Mouse (Mus musculus): Measurements from ENCODE around the gene Tmco4. TPM values are rescaled to one million over a fixed set of nuclear protein-coding genes. Genes with fewer than 3 reads are reported as not detected.
A peak's percentile ranks its signal among the peaks of the same experiment; 100 is the strongest.

Gene Tmco4
- not detected in 2 replicates for polyA plus RNA-seq (2012; ENCODE audit: insufficient read depth, insufficient read length, low replicate concordance, missing spikeins)

DNA sequence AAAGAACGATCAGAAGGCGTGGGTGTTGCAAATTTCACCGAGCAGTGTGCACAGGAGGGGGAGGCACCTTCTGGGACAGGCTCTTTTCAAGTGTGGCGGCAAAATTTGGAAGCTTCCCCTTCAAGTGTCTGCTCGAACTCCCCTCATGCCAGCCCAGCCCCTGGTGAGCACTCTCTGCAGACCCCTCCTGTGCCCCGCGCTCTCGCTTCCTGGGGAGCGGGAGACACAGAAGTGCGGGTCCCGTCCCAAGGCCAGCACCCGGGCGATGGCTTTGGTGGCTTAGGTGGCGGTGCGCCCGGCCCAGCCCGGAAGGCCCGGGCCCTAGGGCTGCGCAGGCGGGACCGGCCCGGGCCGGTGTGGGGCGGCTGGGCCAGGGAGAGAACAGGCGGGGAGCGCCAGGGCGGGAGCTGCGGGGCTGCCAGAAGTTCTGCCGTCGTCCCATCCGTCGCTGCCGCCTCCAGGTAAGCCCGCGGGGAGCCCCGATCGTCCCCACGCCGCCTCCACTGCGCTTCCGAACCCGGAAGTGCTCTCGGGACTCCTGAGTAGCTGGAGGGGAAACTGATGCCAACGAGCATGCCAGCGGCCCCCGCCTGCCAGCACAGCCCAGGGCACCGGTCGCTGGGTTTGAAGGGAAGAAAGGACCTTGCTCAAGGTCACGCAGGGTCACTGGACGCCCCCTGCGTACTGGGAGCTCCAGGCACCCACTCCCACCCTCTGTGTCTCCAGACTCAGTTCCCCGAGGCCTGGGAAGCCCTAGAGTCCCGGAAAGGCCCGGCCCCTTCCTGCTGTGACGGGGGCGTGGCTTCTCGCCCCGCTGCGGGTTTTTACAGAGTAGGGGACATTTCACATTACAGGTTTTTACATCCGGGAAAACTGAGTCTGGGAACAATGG is at the start of gene Tmco4:
TSS of gene Tmco4 (plus strand) at position 62 of the 892 bp plus-strand sequence.
- no peak for TF ChIP-seq CTCF (IDR thresholded peaks at IDR 0.05; ENCODE audit: insufficient read depth, low read depth, low read length)
- 0 out of 2 replicates have a peak, but pooled peaks have one; percentile 15 for TF ChIP-seq POLR2A (IDR thresholded peaks at IDR 0.05; ENCODE audit: insufficient read depth, low read depth, low read length)
- Histone ChIP-seq H3K27ac (ENCODE audit: insufficient read depth, low read depth, low read length) (no peak within 1 kb of the TSS), H3K4me1 (ENCODE audit: control insufficient read depth, insufficient read depth, low read length) (peaks cover 19% of the 10 kb centered on the region), H3K4me3 (ENCODE audit: insufficient read depth, low read depth, low read length) (peak within 1 kb of the TSS; percentile 53)
- 4% methylated on average over 60 of the region's 60 CpGs for WGBS

DNA sequence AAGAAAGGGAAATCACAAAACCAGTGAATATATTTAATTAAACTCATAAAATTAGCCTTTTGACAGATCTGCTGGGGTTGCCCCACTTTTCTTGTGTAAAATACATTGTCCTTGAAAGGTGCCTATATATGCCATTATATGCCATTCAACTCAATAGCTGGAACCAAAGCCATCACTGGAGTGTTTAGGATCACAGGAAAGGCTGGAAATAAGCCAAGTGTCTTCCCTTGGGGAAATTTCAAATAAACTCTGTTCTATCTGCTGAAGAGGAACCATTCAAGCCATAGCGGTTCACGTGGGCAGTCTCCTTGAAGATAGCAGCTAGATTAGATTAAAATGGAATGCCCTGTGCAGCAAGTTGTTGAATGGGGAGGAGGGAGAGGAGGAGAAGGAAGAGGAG is 47.1 kb upstream of the Tmco4 start:
- H3K27ac ChIP-seq (ENCODE audit: insufficient read depth, low read depth, low read length) = no peak overlapping the region
- 65% methylated on average over 2 of the region's 2 CpGs for WGBS
- H3K4me1 ChIP-seq (ENCODE audit: control insufficient read depth, insufficient read depth, low read length) = no peaks in the 10 kb centered on the region
- no peak for TF ChIP-seq CTCF (IDR thresholded peaks at IDR 0.05; ENCODE audit: insufficient read depth, low read depth, low read length)
- no peak for TF ChIP-seq POLR2A (IDR thresholded peaks at IDR 0.05; ENCODE audit: insufficient read depth, low read depth, low read length)
- no peak overlapping the region for H3K4me3 ChIP-seq (ENCODE audit: insufficient read depth, low read depth, low read length)

DNA sequence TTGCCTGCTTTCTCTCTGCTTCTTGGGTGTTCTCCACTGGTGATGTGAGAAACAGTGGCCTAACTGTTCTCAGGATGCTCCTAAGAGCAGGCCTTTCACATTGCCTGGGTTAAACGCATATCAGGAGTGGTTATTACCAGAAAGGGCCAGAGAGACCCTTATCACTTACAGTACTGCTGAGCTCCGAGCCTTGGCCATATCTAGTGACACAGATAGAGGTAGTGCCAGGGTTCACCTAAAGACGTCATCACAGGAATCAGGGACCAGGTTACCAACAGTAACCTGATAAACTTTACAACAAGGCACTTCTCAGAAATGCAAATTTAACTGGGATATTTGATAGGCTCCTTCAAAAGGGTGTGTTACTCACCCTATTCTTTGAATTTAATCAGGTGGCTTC is 38.8 kb upstream of the Tmco4 start:
- Histone ChIP-seq H3K27ac (ENCODE audit: insufficient read depth, low read depth, low read length) (no peak overlapping the region), H3K4me3 (ENCODE audit: insufficient read depth, low read depth, low read length) (no peak overlapping the region), H3K4me1 (ENCODE audit: control insufficient read depth, insufficient read depth, low read length) (no peaks in the 10 kb centered on the region)
- WGBS = 80% methylated on average over 3 of the region's 3 CpGs
- TF ChIP-seq CTCF (IDR thresholded peaks at IDR 0.05; ENCODE audit: insufficient read depth, low read depth, low read length) = no peak
- no peak for TF ChIP-seq POLR2A (IDR thresholded peaks at IDR 0.05; ENCODE audit: insufficient read depth, low read depth, low read length)

DNA sequence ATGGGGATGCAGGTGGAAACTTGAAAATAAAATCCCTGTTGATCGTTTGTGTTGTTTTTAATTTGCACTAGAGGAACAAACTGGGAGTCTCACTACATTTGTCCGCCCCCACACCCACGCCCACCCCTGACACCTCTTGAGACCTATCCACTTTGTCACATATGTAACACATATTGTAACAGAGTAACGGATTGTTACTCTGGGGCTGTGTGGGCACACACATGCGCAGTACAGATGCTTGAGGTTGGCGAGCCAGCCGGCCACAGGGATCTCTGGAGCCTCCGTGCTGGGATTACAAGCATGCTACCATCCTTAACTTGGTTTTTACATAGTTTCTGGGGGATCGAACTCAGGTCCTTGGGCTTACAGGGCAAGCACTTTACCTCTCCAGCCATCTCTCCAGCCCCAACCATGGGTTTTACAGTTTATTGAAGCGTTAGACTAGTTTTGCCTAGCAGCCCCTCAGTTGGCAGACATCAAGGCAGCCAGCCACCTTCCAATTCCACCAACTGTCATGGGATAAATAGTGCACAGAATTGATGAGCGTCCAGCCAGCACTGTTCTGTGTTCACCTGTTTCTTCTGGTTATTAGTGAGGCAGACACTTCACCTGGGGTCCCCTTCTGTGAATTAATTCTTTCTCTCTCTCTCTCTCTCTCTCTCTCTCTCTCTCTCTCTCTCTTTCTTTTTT is 38.1 kb upstream of the Tmco4 start:
- no peaks in the 10 kb centered on the region for H3K4me1 ChIP-seq (ENCODE audit: control insufficient read depth, insufficient read depth, low read length)
- WGBS = 87% methylated on average over 11 of the region's 11 CpGs
- TF ChIP-seq POLR2A (IDR thresholded peaks at IDR 0.05; ENCODE audit: insufficient read depth, low read depth, low read length) (no peak), CTCF (IDR thresholded peaks at IDR 0.05; ENCODE audit: insufficient read depth, low read depth, low read length) (no peak)
- H3K27ac ChIP-seq (ENCODE audit: insufficient read depth, low read depth, low read length) = no peak overlapping the region
- H3K4me3 ChIP-seq (ENCODE audit: insufficient read depth, low read depth, low read length) = no peak overlapping the region

DNA sequence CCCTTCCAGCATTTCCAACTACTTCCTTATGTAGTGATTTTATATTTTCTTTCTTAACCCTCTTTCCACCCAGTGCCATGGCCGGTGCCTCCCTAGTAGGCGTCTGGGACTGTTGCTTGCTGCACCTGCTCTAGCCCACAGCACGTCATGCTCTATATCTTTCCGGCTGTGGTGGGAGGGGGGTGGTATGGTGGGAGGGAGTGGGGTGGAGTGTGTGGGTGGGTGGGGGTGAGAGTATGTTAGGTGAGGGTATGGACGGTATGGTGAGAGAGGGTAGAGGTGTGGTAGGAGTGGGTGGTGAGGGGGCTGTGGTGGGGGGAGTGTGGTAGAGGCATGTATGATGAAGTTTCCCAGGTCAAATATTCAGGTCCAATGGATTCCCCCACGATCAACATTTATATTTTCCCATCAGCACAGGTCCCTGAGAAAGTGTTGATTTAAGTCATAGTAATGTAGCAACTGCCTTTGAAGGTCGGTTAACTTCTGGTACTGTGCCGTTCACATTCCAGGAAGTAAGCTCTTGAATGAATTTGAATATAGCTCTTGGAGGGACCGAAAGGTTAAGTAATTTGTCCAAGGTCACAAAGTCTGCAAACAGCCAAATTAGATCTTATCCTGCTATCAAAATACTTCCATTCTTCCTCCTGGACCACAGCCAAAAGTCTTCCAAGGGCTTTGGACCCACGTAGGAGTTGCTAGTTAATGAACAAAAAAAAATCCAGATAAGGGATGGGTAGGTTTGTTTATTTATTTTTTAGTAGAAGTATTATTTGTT is 34.0 kb upstream of the Tmco4 start:
- TF ChIP-seq CTCF (IDR thresholded peaks at IDR 0.05; ENCODE audit: insufficient read depth, low read depth, low read length) (no peak), POLR2A (IDR thresholded peaks at IDR 0.05; ENCODE audit: insufficient read depth, low read depth, low read length) (no peak)
- Histone ChIP-seq H3K27ac (ENCODE audit: insufficient read depth, low read depth, low read length) (no peak overlapping the region), H3K4me3 (ENCODE audit: insufficient read depth, low read depth, low read length) (no peak overlapping the region), H3K4me1 (ENCODE audit: control insufficient read depth, insufficient read depth, low read length) (0 out of 2 replicates have a peak, but pooled peaks cover under 1% of the 10 kb centered on the region)
- 70% methylated on average over 10 of the region's 10 CpGs for WGBS

DNA sequence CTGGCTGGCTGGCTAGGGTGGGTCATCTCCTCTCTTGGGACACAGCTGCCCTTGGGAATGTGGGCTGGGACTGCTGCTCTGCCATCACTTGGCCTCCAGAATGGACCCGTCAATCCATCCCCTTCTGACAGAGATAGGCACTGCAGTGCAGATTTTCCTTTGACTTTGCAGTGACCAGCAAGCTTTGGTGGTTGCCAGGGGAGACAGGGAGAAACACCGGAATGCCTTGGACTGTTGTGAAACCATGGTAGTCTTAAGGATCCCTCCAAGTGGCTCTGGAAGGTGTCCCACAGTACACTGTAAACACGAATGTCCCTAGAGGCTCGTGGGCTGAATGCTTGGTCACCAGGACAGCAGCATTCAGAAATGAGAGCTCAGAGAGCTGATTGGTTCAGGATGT is 33.2 kb upstream of the Tmco4 start:
- no peak overlapping the region for H3K4me3 ChIP-seq (ENCODE audit: insufficient read depth, low read depth, low read length)
- no peak overlapping the region for H3K27ac ChIP-seq (ENCODE audit: insufficient read depth, low read depth, low read length)
- TF ChIP-seq POLR2A (IDR thresholded peaks at IDR 0.05; ENCODE audit: insufficient read depth, low read depth, low read length) (no peak), CTCF (IDR thresholded peaks at IDR 0.05; ENCODE audit: insufficient read depth, low read depth, low read length) (no peak)
- 0 out of 2 replicates have a peak, but pooled peaks cover 3% of the 10 kb centered on the region for H3K4me1 ChIP-seq (ENCODE audit: control insufficient read depth, insufficient read depth, low read length)
- 57% methylated on average over 4 of the region's 4 CpGs for WGBS

DNA sequence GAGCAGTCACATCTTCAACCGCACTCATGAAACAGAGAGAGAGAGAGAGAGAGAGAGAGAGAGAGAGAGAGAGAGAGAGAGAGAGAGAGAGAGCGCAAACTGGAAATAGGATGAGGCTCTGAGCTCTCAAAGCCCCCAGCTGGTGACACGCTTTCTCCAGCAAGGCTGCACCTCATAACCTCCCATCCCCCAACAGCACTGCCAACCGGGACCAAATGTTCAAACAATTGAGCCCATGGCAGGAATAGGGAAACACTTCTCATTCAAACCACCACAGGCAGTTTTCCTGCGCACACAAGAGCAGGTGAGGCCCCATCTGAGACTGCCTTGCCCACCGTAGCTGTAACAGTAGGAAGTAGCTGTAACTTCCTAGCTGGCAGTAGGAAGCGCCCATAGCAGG is 31.3 kb upstream of the Tmco4 start:
- WGBS = 66% methylated on average over 7 of the region's 7 CpGs
- no peak overlapping the region for H3K4me3 ChIP-seq (ENCODE audit: insufficient read depth, low read depth, low read length)

DNA sequence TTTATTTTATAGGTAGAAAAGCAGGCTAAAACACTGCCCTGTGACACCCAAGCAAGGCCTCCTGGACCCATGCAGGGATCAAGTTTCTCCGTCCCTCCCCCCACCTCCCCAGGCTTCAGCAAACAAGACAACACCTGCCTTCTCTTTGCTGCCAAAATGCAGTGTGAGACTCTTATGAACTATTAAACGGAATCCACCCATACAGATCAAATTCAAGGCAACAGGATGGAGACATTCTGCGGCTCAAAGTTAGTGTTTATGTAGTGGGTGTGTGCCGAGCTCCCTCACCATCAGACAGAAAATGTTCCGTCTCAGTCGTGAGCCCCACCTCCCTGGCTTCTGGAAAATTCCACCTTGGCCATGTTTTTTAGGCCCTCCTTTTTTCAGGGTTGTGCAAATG is 30.7 kb upstream of the Tmco4 start:
- WGBS = 65% methylated on average over 6 of the region's 6 CpGs
- Histone ChIP-seq H3K4me1 (ENCODE audit: control insufficient read depth, insufficient read depth, low read length) (0 out of 2 replicates have a peak, but pooled peaks cover 3% of the 10 kb centered on the region), H3K27ac (ENCODE audit: insufficient read depth, low read depth, low read length) (no peak overlapping the region), H3K4me3 (ENCODE audit: insufficient read depth, low read depth, low read length) (no peak overlapping the region)
- TF ChIP-seq POLR2A (IDR thresholded peaks at IDR 0.05; ENCODE audit: insufficient read depth, low read depth, low read length) (no peak), CTCF (IDR thresholded peaks at IDR 0.05; ENCODE audit: insufficient read depth, low read depth, low read length) (no peak)

More for the DNA sequence above, 31.3 kb upstream of the Tmco4 start:
- 0 out of 2 replicates have a peak, but pooled peaks cover 3% of the 10 kb centered on the region for H3K4me1 ChIP-seq (ENCODE audit: control insufficient read depth, insufficient read depth, low read length)
- TF ChIP-seq POLR2A (IDR thresholded peaks at IDR 0.05; ENCODE audit: insufficient read depth, low read depth, low read length) (no peak), CTCF (IDR thresholded peaks at IDR 0.05; ENCODE audit: insufficient read depth, low read depth, low read length) (no peak)
- H3K27ac ChIP-seq (ENCODE audit: insufficient read depth, low read depth, low read length) = no peak overlapping the region

Data from olfactory bulb, adult 2 months (tissue).